Mouse (Mus musculus): ENCODE results near the gene Cd300lb. TPM values are rescaled to one million over a fixed set of nuclear protein-coding genes. Genes with fewer than 3 reads are reported as not detected.
"Not testable (repeated sequence)": the region's sequence is repeated elsewhere in the genome, so short reads cannot be mapped to it uniquely, and the experiment has no call there.

The Cd300lb gene
- total and polyA plus RNA-seq, 3 experiments, result 0.61 to 0.75 (median 0.70) TPM

GRCm38 (mm10) chr11:114914978-114915377 is 19.2 kb downstream of the Cd300lb start:
- Histone ChIP-seq H3K4me1 (ENCODE audit: control insufficient read depth, insufficient read depth, low read length) (peaks cover 2% of the 10 kb centered on the region), H3K9ac (ENCODE audit: low read depth, low read length) (no peak overlapping the region), H3K79me2 (replicated peaks; ENCODE audit: control insufficient read depth, insufficient read depth, low read length) (no peaks in the 10 kb centered on the region), H3K4me3 (no peak overlapping the region), H3K27me3 (ENCODE audit: control insufficient read depth, insufficient read depth, low read length) (no peaks in the 10 kb centered on the region), H3K36me3 (ENCODE audit: control insufficient read depth, insufficient read depth, low read length) (no peaks in the 10 kb centered on the region), H3K27ac (no peak overlapping the region)
- intact Hi-C loops (cut with DNase I), result no loop called here
- WGBS, result 11% methylated on average over 7 of the region's 7 CpGs
- DNase-seq, result peak in 1 of 2 experiments; percentile 40
- no peak for TF ChIP-seq CTCF (IDR thresholded peaks at IDR 0.05)
- no peak for TF ChIP-seq POLR2A (IDR thresholded peaks at IDR 0.05; ENCODE audit: insufficient read depth, low read depth, low read length)
- no peak for TF ChIP-seq EP300 (IDR thresholded peaks at IDR 0.05; ENCODE audit: insufficient read depth, low read depth, low read length)

GRCm38 (mm10) chr11:114912847-114913246 is 21.3 kb downstream of the Cd300lb start:
- DNase-seq, result peak; percentile 74 to 81
- Histone ChIP-seq H3K4me3 (no peak overlapping the region), H3K9ac (ENCODE audit: low read depth, low read length) (no peak overlapping the region), H3K36me3 (ENCODE audit: control insufficient read depth, insufficient read depth, low read length) (no peaks in the 10 kb centered on the region), H3K79me2 (replicated peaks; ENCODE audit: control insufficient read depth, insufficient read depth, low read length) (no peaks in the 10 kb centered on the region), H3K27me3 (ENCODE audit: control insufficient read depth, insufficient read depth, low read length) (no peaks in the 10 kb centered on the region), H3K27ac (no peak overlapping the region), H3K4me1 (ENCODE audit: control insufficient read depth, insufficient read depth, low read length) (peaks cover 2% of the 10 kb centered on the region)
- TF ChIP-seq CTCF (IDR thresholded peaks at IDR 0.05), result peak; percentile 82
- peak; percentile 93; the same call in 1 of the 2 replicates for TF ChIP-seq EP300 (IDR thresholded peaks at IDR 0.05; ENCODE audit: insufficient read depth, low read depth, low read length)
- no peak for TF ChIP-seq POLR2A (IDR thresholded peaks at IDR 0.05; ENCODE audit: insufficient read depth, low read depth, low read length)
- intact Hi-C loops (cut with DNase I), result loop anchor here (1.0 to 2.0 kb wide), 3 partner anchors 33 to 168 kb away; no protein-coding TSS in a partner anchor
- WGBS, result 4% methylated on average over 9 of the region's 9 CpGs

GRCm38 (mm10) chr11:114909538-114909937 is 24.6 kb downstream of the Cd300lb start:
- DNase-seq; H3K27me3 ChIP-seq (ENCODE audit: control insufficient read depth, insufficient read depth, low read length); H3K79me2 ChIP-seq (replicated peaks; ENCODE audit: control insufficient read depth, insufficient read depth, low read length); H3K4me3 ChIP-seq; intact Hi-C loops (cut with DNase I); H3K36me3 ChIP-seq (ENCODE audit: control insufficient read depth, insufficient read depth, low read length); H3K9ac ChIP-seq (ENCODE audit: low read depth, low read length); H3K4me1 ChIP-seq (ENCODE audit: control insufficient read depth, insufficient read depth, low read length); H3K27ac ChIP-seq: not testable (repeated sequence)
- 40% methylated on average over 3 of the region's 3 CpGs for WGBS
- TF ChIP-seq CTCF (IDR thresholded peaks at IDR 0.05), result peak; percentile 41

GRCm38 (mm10) chr11:114908086-114908485 is 26.1 kb downstream of the Cd300lb start:
- Histone ChIP-seq H3K27me3 (ENCODE audit: control insufficient read depth, insufficient read depth, low read length) (no peaks in the 10 kb centered on the region), H3K4me1 (ENCODE audit: control insufficient read depth, insufficient read depth, low read length) (no peaks in the 10 kb centered on the region; the same call in 1 of the 2 replicates), H3K27ac (no peak overlapping the region), H3K36me3 (ENCODE audit: control insufficient read depth, insufficient read depth, low read length) (no peaks in the 10 kb centered on the region), H3K4me3 (no peak overlapping the region), H3K9ac (ENCODE audit: low read depth, low read length) (no peak overlapping the region), H3K79me2 (replicated peaks; ENCODE audit: control insufficient read depth, insufficient read depth, low read length) (no peaks in the 10 kb centered on the region)
- no peak for DNase-seq
- WGBS, result 58% methylated on average over 4 of the region's 4 CpGs
- intact Hi-C loops (cut with DNase I), result no loop called here
- TF ChIP-seq POLR2A (IDR thresholded peaks at IDR 0.05; ENCODE audit: insufficient read depth, low read depth, low read length) (no peak), CTCF (IDR thresholded peaks at IDR 0.05) (no peak), EP300 (IDR thresholded peaks at IDR 0.05; ENCODE audit: insufficient read depth, low read depth, low read length) (no peak)

- TF ChIP-seq POLR2A (IDR thresholded peaks at IDR 0.05; ENCODE audit: insufficient read depth, low read depth, low read length) (no peak), EP300 (IDR thresholded peaks at IDR 0.05; ENCODE audit: insufficient read depth, low read depth, low read length) (no peak), CTCF (IDR thresholded peaks at IDR 0.05) (no peak)
- Histone ChIP-seq H3K4me3 (no peak overlapping the region), H3K36me3 (ENCODE audit: control insufficient read depth, insufficient read depth, low read length) (no peaks in the 10 kb centered on the region), H3K4me1 (ENCODE audit: control insufficient read depth, insufficient read depth, low read length) (no peaks in the 10 kb centered on the region), H3K9ac (ENCODE audit: low read depth, low read length) (no peak overlapping the region), H3K79me2 (replicated peaks; ENCODE audit: control insufficient read depth, insufficient read depth, low read length) (no peaks in the 10 kb centered on the region), H3K27ac (no peak overlapping the region), H3K27me3 (ENCODE audit: control insufficient read depth, insufficient read depth, low read length) (no peaks in the 10 kb centered on the region)
- DNase-seq, result peak in 1 of 2 experiments; percentile 48
- WGBS, result 81% methylated on average over 4 of the region's 4 CpGs
- intact Hi-C loops (cut with DNase I), result no loop called here
Observed at GRCm38 (mm10) chr11:114907567-114907966, 26.6 kb downstream of the Cd300lb start.

- H3K27me3 ChIP-seq (ENCODE audit: control insufficient read depth, insufficient read depth, low read length), result no peaks in the 10 kb centered on the region
- no peaks in the 10 kb centered on the region for H3K4me1 ChIP-seq (ENCODE audit: control insufficient read depth, insufficient read depth, low read length)
- H3K9ac ChIP-seq (ENCODE audit: low read depth, low read length), result no peak overlapping the region
- intact Hi-C loops (cut with DNase I), result no loop called here
- H3K4me3 ChIP-seq, result no peak overlapping the region
- no peaks in the 10 kb centered on the region for H3K79me2 ChIP-seq (replicated peaks; ENCODE audit: control insufficient read depth, insufficient read depth, low read length)
- no peak overlapping the region for H3K27ac ChIP-seq
- no peaks in the 10 kb centered on the region for H3K36me3 ChIP-seq (ENCODE audit: control insufficient read depth, insufficient read depth, low read length)
- 72% methylated on average over 4 of the region's 4 CpGs for WGBS
- no peak for DNase-seq
- TF ChIP-seq CTCF (IDR thresholded peaks at IDR 0.05) (no peak), POLR2A (IDR thresholded peaks at IDR 0.05; ENCODE audit: insufficient read depth, low read depth, low read length) (no peak), EP300 (IDR thresholded peaks at IDR 0.05; ENCODE audit: insufficient read depth, low read depth, low read length) (no peak)
Observed at GRCm38 (mm10) chr11:114903224-114903623, 31.0 kb downstream of the Cd300lb start.

Measured in heart, adult 2 months (tissue).